Mouse (Mus musculus) right cerebral cortex, postnatal 36 days (tissue): ENCODE data around the gene Sri.
"Not testable (repeated sequence)": the region's sequence is repeated elsewhere in the genome, so short reads cannot be mapped to it uniquely, and the experiment has no call there.

Source experiments
- DNase-seq, 2 experiments: peaks; one replicate each; pipeline ENCODE4 v3.0.0; 2022; ENCODE audit warnings: low spot score in 2 of 2, mixed read lengths in 1 of 2

Gene Sri

DNA sequence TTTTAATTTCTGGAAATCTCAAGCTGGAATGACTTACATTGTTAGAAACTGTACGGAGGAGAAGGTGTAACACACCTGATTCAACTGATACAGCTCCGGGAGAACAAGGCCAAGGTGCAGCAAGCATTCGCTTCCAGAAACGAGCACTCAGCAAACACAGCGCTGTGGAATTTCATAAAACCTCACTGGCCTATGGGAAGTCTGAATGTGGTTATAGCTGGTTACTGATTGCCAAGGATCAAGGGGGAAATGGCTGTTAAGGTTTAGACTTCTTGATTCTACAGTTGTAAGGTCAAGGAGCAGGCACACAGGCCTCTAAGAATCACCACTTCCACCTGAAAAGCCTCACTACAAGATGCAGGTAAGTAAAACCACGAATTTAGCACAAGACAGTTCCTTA, at the start of gene Sri:
Gene Sri (plus strand): TSS at position 224 of the 400 bp plus-strand sequence.
- no peak for DNase-seq

DNA sequence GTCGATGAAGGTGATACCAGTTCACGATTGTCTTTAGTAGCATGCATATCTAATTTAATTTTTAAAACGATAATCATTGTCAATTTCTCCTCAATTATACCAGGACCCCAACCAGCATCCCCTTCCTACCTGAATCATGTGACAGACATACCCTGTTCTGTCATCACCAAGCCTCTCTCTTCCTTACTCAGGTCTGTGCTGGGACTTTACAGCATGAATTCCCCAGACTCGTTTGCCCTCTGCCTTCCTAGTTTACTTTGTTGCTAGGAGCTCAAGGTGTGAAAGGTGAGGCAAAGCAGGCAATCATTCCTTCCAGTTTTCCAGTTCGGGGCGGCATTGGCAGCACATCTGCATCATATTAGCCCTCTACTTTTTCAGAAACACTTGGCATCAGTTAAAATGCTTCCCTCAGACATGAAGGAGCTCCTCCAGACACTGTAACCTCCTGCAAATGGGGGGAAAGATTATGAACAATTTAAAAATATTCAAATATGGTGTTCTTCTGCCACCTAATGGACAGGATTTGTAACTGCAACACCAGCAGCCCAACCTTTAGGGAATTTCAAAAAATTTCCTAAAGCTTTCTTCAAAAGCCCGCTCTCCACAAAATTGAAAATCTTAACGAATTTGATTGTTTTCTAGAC, 49.4 kb upstream of the Sri start:
- DNase-seq = no peak

DNA sequence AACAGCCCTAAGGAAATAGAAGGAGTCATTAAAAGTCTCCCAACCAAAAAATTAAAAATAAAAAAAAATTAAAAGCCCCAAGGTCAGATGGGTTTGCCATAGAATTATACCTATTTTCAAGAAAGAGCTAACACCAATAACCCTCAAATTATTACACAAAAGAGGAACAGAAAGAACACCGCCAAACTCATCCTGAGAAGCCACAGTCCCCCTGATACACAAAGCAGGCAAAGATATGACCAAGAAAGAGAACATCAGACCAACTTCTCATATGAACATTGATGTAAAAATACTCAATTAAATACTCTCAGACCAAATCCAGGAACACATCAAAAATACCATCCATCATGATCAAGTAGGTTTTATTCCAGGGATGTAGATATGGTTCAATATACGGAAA, 48.8 kb upstream of the Sri start:
- DNase-seq = no peak

DNA sequence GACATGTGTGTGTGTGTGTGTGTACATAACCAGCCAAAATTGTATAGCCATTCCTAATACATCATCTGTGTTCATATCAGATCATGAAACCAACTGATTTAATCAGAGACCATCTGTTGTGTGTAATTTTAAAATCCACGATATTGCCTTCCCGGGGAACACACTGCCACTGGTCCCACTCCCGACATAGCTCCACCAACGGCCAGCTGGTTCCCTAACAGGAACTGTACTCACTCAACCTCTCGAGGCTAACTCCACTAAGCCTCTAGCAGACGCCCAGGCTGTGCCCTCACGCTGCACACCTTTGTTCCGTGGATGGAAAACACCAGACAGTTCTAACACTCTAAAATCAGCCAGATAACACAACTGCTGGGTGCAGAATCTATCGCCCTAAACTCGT, 45.4 kb upstream of the Sri start:
- DNase-seq = peak; percentile 5

DNA sequence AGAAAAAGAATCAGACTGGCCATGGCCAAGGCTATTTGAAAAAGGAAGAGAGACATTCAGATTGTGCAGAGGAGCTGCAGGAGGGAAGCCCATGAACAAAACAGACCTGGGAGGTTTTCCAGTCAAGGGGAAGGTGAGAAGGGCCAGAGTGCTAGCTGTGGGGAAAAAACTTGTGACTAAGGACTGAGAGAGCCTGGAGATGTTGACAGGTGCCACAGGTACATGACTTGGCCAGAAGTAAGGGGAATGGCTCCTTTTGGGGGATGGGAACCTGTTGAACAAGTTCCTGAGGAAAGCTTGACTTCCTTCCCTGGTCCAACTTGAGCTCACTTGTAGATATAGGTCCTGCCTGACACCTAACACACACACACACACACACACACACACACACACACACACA, 43.1 kb upstream of the Sri start:
- DNase-seq = no peak

DNA sequence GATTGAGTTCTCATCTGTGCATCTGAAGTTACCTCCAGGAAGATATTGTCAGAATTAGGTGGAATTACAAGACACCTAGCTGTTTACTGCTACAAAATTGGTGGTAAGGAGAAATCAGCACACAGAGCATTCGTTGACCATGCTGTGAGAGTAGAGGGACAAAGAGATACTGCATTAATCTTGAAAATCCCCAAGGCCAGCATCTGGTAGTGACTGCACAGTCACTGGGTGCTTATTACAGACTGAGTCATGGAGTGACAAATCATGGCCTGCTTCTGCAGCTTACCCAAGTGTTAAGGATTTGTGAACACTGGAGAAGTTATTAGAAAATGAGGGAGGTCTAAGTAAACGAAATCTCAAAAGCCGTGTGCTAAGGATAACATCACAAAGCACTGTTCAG, 32.6 kb upstream of the Sri start:
- no peak for DNase-seq

DNA sequence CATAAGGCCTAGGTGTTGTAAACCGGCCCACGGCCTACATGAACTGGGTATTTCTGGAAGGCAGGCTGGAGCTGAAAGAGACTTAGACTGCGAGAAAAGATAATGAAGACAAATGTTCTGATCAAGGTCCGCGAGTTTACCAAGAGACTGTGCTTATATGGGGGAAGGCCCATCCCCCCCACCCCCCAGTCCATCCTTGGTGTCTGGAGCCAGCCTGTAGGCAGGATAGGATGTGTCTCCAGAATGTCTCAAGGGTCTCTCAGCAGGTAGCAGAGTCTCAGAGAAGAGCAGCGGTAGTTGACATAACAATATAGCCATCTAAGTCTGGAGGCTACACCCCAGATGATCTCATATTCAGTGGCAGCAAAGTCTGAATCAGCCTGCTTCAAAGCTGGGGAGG, 11.3 kb upstream of the Sri start:
- DNase-seq = not testable (repeated sequence)

DNA sequence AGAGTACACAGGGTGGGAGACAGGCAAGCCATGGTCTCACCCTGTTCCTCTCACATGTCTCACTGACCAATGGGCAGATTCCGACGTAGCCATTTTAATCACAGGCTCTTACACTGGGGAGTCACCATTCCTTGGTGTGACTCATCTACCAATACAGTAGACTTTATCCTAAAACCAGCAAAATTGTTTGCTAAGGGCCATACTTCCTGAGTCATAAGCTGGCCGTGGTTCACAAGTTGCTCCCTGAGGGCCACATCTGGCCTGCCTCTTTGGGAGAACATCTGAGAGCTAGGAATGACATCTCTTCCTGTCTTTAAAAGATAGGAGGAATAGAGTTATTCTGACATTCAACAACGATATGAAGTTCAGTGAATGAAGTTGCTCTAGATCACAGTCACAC, 7.9 kb downstream of the Sri start:
- no peak for DNase-seq

DNA sequence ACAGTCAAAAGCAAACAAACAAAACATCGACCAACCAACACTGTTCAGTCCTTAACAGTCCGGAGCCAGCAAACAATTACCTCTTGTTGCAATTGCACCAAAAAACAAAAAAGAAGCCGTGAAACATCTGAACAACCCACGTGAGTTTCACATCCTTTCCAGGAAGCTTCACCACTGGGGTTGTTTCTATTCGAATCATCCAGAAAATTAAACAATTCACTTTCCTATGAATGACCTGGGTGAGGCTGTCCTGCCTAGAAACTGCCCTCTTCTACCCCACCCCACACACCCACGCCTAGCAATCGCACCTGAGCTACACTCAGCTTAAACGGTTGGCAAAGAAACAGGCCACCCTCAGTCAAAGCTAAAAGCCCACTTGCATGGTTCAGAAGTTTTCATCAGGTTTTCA, 9.8 kb downstream of the Sri start:
- no peak for DNase-seq

DNA sequence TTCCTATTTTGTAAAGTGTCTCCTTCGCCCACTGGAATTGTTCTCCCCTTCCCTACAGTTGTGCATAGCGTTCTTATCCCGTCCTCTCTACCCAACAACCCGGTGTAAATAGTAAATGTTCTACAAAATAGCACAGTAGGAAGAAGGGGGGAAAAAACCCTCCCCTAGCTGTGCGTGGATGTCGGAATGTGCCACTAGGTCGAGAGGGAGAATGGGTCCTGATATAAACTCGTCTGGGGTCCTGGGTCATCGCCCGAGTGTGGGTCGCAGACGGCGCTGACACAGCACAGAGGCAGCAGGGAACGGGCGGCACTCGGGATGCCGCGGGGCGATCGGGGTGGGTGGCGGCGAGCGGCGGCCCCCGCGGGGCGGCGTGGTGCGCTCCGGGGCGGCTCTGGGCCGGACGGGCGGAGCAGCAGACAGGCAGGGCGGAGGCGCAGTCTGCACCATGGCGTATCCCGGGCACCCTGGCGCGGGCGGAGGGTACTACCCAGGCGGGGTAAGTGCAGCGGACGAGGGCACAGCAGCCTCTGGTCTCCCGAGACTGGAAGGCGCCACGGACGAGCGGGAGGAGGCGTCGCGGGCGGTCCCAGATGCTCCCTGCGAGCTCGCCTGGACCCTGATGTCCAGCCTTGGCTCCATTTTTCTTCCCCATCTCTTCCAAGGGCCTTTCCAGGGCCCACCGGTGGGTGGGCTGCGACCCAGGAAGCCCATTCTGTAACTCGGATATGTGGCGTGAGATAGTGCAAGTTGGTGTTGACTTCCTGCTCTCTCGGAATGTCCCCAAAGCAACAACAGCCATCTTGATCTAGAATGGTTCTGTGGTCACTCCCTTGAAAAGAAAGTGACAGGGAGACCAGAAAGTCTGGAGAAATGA, 10.5 kb downstream of the Sri start:
- DNase-seq = peak; percentile 67 to 70

DNA sequence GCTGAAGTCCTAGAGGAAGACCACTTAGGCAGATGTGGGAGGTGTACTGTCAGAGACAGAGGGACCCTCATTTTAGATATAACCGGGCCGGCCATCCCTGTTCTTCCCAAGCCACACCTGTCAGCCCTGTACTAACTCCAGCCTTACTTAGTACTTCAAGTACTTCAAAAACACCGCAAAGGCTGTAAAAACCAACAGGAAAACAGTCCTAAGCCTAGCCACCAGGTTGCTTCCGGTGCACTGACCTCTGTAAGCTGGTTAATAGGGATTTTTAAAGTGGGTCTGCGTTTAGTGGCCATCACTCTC, 11.1 kb downstream of the Sri start:
- no peak for DNase-seq

DNA sequence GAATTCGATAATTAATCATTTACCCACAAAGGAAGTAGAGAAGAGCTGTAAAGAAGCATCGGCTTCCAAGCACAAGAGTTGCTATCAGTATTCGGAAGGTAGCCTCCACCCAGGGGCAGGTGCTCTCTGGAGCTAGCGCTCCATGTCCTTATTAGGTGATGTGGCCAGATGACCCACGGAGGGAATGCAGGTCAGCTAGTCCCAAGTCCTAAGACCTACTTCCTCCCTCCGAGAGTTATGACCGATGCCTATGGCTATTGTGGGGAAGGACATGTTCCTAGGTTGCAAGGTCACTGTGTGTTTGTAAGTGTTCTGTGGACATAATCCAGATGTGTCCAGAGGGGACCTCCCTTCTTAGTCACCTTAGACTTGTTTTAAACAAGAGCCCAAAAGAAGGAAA, 12.2 kb downstream of the Sri start:
- DNase-seq = no peak

DNA sequence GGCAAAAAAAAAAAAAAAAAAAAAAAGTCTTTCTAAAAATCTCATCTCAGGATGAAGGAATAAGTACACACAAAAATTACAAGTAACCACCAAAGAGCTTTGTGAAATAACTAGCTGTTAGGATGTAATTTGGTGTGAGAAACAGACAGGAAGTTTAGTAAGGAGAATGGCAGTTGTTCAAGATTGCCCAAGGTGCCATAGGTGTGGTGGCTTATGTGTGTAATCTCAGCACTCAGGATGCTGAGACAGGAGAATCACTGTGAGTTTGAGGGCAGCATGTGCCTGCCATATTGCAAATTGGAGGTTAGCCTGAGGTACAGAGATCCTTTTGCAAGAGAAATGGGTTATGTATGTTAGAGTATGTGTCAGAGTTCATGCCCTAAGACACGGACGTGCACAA, 16.6 kb downstream of the Sri start:
- no peak for DNase-seq

DNA sequence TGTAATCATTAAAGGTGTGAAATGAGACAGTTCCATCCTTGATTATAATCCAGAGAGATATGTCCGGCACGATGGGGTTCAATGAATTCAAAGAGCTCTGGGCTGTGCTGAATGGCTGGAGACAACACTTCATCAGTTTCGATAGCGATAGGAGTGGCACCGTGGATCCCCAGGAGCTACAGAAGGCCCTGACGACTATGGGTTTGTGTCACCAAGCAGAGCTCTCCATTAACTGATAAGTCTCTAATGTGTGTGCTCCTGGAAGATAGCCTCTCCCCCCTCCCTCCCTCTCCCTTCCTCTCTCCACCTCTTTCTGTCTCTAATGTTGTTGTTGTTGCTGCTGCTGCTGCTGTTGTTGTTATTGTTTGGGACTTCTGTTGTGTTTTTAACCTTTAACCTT, 17.3 kb downstream of the Sri start:
- DNase-seq = no peak

DNA sequence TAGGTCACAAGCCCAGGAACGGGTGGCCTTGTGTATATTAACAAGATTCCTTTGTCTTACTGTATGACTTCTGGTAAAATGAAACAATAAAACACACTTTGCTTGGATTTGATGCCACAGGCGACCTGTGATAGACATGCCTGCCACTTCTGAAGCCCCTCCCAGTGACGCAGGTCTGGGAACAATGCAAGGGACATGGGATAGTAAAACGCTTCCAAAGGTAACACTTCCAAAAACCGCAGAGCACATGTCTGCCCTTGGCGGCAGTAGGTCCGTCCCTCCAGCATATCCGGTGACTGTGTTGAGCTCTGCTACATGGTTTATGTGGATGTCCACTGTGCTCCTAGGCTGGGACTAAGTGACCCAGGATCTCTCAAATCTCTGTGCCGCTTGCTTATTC, 27.5 kb downstream of the Sri start:
- no peak for DNase-seq

DNA sequence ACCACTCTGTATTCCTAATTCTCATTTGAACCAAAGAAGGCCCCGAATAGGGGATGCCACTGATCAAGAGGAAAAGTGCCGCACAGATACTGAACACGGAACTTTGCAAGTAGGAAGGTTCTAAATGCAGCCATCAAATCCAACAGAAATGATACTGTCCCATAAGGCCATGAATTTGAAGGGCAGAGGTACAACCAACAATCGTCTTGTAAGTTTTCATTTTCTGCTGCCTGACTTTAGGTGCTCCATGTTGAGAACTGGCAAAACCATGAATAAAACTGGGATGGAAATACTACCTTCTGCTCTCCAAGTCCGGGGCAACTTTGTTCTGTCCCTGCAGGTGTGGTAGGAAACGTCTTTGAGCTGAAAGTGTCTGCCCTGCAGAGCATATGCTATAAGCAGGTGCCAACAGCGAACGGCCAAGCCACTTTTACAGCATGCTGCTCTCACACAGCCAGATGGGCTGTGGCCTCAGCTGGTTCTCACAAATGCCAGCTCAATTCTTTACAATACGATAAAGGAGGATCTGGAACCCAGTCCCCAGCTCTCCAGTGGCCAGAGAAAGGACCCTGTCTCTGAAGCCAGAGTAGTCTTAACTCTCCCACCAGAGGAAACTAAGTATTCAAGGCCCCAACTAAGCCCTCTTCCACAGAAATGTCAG, 28.2 kb downstream of the Sri start:
- DNase-seq = no peak

DNA sequence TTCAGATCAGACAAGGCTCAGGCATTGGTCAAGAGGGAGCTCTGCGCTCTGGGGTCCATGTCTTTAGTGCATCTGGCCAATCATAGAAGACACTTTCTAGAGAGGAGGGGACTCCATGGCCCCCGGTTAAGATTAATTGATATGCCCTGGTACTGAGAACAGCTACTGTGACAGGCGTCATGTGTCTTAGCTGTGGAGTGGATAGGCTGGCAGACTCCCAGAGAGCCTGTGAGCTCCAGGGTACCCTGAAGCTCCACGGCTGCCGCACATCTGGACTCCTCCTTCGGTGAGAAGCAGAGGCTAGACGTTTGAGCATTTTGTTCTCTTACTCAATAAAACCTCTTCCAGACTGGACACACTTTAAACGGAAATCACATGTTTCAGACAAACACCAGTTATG, 31.6 kb downstream of the Sri start:
- no peak for DNase-seq

DNA sequence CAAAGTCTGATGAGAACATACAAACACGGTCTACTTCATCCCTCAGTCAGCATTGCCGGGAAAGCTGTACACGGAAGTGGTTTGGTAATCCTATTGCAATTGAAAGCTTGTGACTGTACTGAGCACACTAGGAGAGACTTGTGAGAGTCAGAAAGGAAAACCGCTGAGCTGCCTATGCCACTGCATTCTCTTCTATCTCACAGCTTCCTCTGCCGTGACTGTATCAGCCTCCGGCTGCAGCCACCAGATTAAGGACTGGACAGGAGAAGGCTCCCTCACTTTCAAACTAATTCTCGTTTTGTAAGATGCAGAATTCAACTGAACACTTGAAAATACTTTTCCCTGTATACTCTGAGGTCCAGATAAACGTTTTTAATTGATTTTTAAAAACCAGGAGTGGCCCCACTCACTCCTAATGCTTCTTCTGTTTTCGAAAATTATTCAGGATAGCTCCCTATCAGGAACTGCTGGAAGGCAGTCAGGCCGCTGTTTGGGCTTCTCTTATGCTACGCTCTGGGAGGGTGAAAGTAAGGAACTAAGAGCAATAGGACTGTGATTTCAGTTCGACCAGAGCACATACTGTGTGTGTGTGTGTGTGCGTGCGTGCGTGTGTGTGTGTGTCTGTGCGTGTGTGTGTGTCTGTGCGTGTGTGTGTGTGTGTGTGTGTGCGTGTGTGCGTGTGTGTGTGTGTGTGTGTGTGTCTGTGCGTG, 37.1 kb downstream of the Sri start:
- DNase-seq = no peak

DNA sequence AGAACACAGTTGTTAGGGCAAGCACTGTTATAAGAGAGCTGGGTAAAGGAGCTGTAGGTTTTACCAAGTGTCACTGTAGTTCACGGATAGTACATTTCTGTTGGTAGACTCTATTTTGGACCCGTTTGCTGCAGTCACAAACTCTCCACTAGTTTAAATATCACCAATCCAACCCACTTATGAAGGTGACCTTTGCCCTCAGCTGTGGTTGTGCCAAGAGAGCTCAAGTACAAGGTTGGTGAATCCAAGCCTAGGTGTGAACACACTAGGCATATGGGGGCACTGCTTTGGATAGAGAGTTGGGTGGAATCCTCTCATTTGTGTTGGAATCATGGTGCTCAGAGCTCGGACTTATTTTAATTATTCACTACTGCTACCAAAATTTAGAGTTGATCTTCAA, 39.8 kb downstream of the Sri start:
- no peak for DNase-seq

DNA sequence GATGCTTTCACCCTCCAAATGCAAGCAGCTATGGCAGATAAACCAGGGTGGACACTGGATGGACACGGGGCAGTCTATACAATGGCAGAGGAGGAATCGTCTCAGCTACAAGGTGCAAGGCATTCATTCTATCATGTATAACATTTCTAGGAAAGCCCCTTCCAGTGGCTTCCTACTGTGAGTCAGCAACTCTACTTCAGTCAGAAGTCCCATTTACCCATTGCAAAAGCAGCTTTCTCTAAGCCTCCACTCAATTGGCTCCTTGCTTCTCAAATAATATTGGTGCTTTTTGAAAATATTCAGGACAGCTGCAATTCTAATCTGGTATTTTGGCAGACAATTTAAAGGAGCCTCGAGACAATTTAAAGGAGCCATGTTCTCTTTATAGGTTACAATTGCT, 42.3 kb downstream of the Sri start:
- no peak for DNase-seq

DNA sequence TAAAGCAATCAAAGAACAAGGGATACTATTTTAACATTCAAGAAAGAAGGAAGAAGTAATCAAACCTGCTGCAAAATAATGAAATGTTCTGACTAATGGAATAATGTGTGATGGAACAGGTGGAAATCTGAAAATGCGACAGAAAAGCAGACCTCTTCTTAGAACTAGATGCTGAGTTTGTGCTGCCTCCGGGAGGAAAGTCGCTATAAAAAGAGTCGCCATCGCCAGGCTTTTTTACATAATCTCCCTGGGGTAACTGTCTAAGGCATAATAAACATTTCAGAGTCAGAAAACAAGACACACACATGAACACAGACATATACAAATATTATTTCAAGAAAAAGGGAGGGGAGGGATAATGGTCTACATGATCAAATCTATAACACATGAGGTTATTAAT, 49.0 kb downstream of the Sri start:
- DNase-seq = no peak

DNA sequence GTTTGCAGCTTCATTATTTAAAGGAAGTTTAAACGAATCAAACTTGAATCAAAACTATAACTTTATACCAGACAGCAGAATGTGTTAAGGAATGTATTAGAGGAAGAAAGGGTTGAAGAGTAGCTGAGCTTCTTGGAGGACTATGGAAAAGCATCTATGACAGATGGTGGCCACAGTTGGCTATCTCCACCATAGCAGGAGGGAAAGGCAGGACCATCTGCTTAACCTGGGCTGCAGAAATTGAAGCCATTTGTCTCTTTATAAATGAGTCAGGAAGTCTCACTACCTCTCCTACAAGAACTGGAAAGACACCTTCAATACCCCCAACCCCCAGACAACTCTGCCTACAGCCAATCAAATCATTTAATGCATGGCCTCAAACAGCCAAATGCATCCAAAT, 49.8 kb downstream of the Sri start:
- DNase-seq = no peak

DNA sequence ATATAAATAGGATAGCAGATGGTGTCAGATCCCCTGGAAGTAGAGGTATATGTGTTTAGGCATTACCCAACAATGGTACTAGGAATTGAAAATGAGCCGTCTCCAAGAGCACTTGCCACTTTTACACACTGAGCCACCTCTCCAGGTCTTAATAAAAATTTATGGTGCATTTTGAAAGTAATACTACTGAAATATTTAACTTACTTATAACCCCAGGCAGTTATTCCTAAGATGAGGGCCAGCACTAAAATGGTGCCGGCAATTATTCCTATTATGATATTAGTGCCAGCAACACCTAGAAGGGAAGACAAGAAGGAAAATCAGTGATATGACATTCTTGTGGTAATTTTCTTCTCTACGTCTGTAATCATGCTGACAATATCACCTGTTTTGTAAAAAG, 65.8 kb downstream of the Sri start:
- no peak for DNase-seq
